Mouse (Mus musculus): ENCODE results near the gene Slc22a17.

Gene Slc22a17

GRCm38 (mm10) chr14:54856703-54857102 lies 56.2 kb downstream of the Slc22a17 start:
- no peak for DNase-seq (ENCODE audit: low spot score)
